Mouse (Mus musculus) megakaryocyte, embryonic 14.5 days (primary cell): ENCODE results near the gene Gm37240. TPM values are rescaled to one million over a fixed set of nuclear protein-coding genes. Genes with fewer than 3 reads are reported as not detected.

ENCODE experiments used
- H3K27me3 ChIP-seq: replicated peaks from 2 replicates; pipeline ENCODE3; 2012; ENCODE audit warnings: inconsistent platforms
- H3K36me3 ChIP-seq: replicated peaks from 2 replicates; pipeline ENCODE3; 2012; ENCODE audit warnings: low read length, inconsistent platforms, mixed read lengths
- H3K4me1 ChIP-seq: 2 replicates; pipeline ENCODE4 v1.6.1; 2012; ENCODE audit warnings: inconsistent platforms
- H3K4me3 ChIP-seq: replicated peaks from 2 replicates; pipeline ENCODE3; 2012; ENCODE audit warnings: moderate library complexity, mild to moderate bottlenecking, inconsistent platforms
- H3K9me3 ChIP-seq: 2 replicates; pipeline ENCODE4 v1.6.1; 2012; ENCODE audit warnings: inconsistent platforms
- FLI1 ChIP-seq: IDR thresholded peaks from 2 replicates; pipeline ENCODE4 v1.6.1; 2012; ENCODE audit warnings: low read length, inconsistent platforms, mixed read lengths
- GATA1 ChIP-seq: IDR thresholded peaks from 3 replicates; pipeline ENCODE4 v1.6.1; 2012; ENCODE audit warnings: mixed read lengths, low read length, inconsistent platforms, borderline replicate concordance
- polyA plus RNA-seq: library from polyadenylated mRNA; stranded (reverse); fragments of >175 nt; gene quantifications from 2 replicates; pipeline ENCODE4 v1.2.3, GENCODE M21; 2012; ENCODE audit warnings: low replicate concordance; ENCODE audit not compliant: insufficient read depth

Gene Gm37240
- polyA plus RNA-seq, 1 experiment: not detected

DNA sequence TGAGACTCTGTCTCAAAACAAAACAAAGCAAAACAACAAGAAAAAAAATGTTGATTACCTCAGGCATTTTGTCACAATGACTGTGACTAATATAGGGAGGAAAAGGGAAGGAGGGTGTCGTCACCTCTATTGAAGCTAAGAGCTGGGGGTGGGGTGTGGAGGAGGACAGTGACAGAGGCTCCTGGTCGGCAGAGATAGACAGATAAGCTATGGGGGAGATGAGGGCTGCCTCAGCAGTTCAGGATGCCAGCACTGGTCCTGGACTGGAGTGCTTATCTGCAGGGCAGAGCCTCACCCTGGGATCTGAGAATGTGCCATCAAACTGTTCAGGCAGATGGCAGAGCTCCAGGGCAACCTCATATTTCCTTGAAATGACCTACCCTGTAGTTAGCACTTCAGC, 1115.3 kb downstream of the Gm37240 start:
- Histone ChIP-seq H3K36me3 (peaks cover 2% of the 10 kb centered on the region), H3K27me3 (peaks cover 31% of the 10 kb centered on the region), H3K4me3 (peak overlapping the region; percentile 34), H3K9me3 (peaks cover 17% of the 10 kb centered on the region), H3K4me1 (peaks cover 34% of the 10 kb centered on the region)
- no peak for TF ChIP-seq FLI1
- TF ChIP-seq GATA1: no peak

GRCm38 (mm10) chr3:84770518-84770917, 1116.8 kb downstream of the Gm37240 start:
- no peak for TF ChIP-seq FLI1
- no peak for TF ChIP-seq GATA1

GRCm38 (mm10) chr3:84769411-84769810, 1117.9 kb downstream of the Gm37240 start:
- H3K4me3 ChIP-seq: peak overlapping the region; percentile 25
- TF ChIP-seq GATA1: no peak
- TF ChIP-seq FLI1: no peak
- peaks cover 16% of the 10 kb centered on the region for H3K27me3 ChIP-seq
- H3K36me3 ChIP-seq: peaks cover 2% of the 10 kb centered on the region
- peaks cover 17% of the 10 kb centered on the region for H3K9me3 ChIP-seq
- H3K4me1 ChIP-seq: peaks cover 26% of the 10 kb centered on the region

More at GRCm38 (mm10) chr3:84770518-84770917, 1116.8 kb downstream of the Gm37240 start:
- H3K36me3 ChIP-seq: peaks cover 2% of the 10 kb centered on the region
- H3K4me3 ChIP-seq: no peak overlapping the region
- H3K4me1 ChIP-seq: peaks cover 26% of the 10 kb centered on the region
- peaks cover 22% of the 10 kb centered on the region for H3K27me3 ChIP-seq
- H3K9me3 ChIP-seq: peaks cover 17% of the 10 kb centered on the region

- TF ChIP-seq FLI1 (no peak), GATA1 (no peak)
- no peak overlapping the region for H3K4me3 ChIP-seq
- H3K4me1 ChIP-seq: peaks cover 26% of the 10 kb centered on the region
- H3K36me3 ChIP-seq: peaks cover 2% of the 10 kb centered on the region
- H3K27me3 ChIP-seq: peaks cover 16% of the 10 kb centered on the region
- peaks cover 17% of the 10 kb centered on the region for H3K9me3 ChIP-seq
Observed at GRCm38 (mm10) chr3:84768940-84769339, 1118.4 kb downstream of the Gm37240 start.

GRCm38 (mm10) chr3:84753816-84754215, 1133.5 kb downstream of the Gm37240 start:
- H3K4me3 ChIP-seq: no peak overlapping the region
- H3K27me3 ChIP-seq: peaks cover 70% of the 10 kb centered on the region
- peaks cover 28% of the 10 kb centered on the region for H3K9me3 ChIP-seq
- H3K4me1 ChIP-seq: peaks cover 12% of the 10 kb centered on the region
- TF ChIP-seq FLI1: no peak
- TF ChIP-seq GATA1: no peak
- H3K36me3 ChIP-seq: no peaks in the 10 kb centered on the region

GRCm38 (mm10) chr3:84749222-84749621, 1138.1 kb downstream of the Gm37240 start:
- Histone ChIP-seq H3K4me3 (no peak overlapping the region), H3K27me3 (peaks cover 76% of the 10 kb centered on the region), H3K9me3 (peaks cover 31% of the 10 kb centered on the region), H3K4me1 (peaks cover 20% of the 10 kb centered on the region), H3K36me3 (no peaks in the 10 kb centered on the region)
- TF ChIP-seq GATA1 (no peak; the same call in 2 of the 3 replicates), FLI1 (no peak)

- Histone ChIP-seq H3K27me3 (peaks cover 73% of the 10 kb centered on the region), H3K36me3 (no peaks in the 10 kb centered on the region), H3K4me3 (no peak overlapping the region), H3K4me1 (peaks cover 20% of the 10 kb centered on the region), H3K9me3 (peaks cover 31% of the 10 kb centered on the region)
- TF ChIP-seq GATA1 (no peak), FLI1 (no peak)
Observed at GRCm38 (mm10) chr3:84748139-84748538, 1139.2 kb downstream of the Gm37240 start.

DNA sequence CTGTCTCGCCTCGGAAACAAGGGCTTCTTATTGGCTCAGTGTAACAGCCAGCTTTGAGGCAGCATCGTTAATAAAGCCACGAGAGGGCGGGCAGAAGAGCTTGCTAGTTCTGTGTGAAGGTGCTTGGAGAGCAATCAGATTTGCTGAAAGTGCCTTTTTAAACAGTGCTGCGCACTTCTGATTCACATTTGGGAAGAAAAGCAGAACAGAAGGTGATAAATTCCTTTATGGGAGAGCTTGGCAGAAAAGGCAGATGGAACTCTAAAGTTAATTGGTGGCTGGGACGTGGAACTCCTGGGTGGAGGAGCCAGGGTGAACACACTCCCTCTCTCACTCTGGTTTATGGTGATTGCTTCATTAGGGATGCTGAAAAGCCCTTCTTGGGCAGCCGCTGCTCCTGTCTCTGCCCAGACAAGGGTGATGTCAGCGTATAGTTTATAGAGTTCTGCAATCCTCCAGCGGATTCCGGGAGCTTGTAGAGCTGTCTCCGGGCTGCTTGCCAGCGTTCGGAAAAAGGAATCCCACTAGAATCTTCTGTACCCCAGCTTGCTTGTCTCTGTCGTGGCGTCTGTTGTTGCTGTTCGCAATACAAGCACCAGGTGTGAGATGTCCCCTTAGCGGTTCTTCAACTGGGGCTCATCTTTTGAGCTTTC, 1141.7 kb downstream of the Gm37240 start:
- no peak overlapping the region for H3K4me3 ChIP-seq
- peaks cover 20% of the 10 kb centered on the region for H3K4me1 ChIP-seq
- H3K27me3 ChIP-seq: peaks cover 80% of the 10 kb centered on the region
- H3K36me3 ChIP-seq: no peaks in the 10 kb centered on the region
- H3K9me3 ChIP-seq: peaks cover 31% of the 10 kb centered on the region
- TF ChIP-seq FLI1 (no peak), GATA1 (no peak)

- peaks cover 31% of the 10 kb centered on the region for H3K9me3 ChIP-seq
- no peak for TF ChIP-seq GATA1
- TF ChIP-seq FLI1: no peak
- H3K36me3 ChIP-seq: no peaks in the 10 kb centered on the region
- no peak overlapping the region for H3K4me3 ChIP-seq
- peaks cover 17% of the 10 kb centered on the region for H3K4me1 ChIP-seq
- H3K27me3 ChIP-seq: peaks cover 80% of the 10 kb centered on the region
Observed at GRCm38 (mm10) chr3:84744707-84745106, 1142.6 kb downstream of the Gm37240 start.

GRCm38 (mm10) chr3:84740050-84740596, 1147.2 kb downstream of the Gm37240 start:
- TF ChIP-seq GATA1: no peak
- H3K4me3 ChIP-seq: no peak overlapping the region

More at GRCm38 (mm10) chr3:84740050-84740596, 1147.2 kb downstream of the Gm37240 start:
- H3K9me3 ChIP-seq: peaks cover 6% of the 10 kb centered on the region; the same call in 1 of the 2 replicates
- H3K4me1 ChIP-seq: peaks cover 17% of the 10 kb centered on the region
- H3K36me3 ChIP-seq: no peaks in the 10 kb centered on the region
- H3K27me3 ChIP-seq: peaks cover 75% of the 10 kb centered on the region
